Mouse (Mus musculus): ENCODE measurements at regions not wholly inside any gene's neighbourhood (a gene's known extent, or its start where the extent isn't known, plus 50 kb on each side); places are given as distances from the start of the nearest gene placed in this dataset.

GRCm38 (mm10) chr5:91726118-91726500 is 208.7 kb downstream of the Parm1 start:
- TF ChIP-seq CTCF (IDR thresholded peaks at IDR 0.05; ENCODE audit: low read depth, low read length) = no peak
- TF ChIP-seq POLR2A (IDR thresholded peaks at IDR 0.05; ENCODE audit: insufficient read depth, low read length) = no peak

Measured in ES-Bruce4 (cell line).